Mouse (Mus musculus) gastrocnemius, postnatal 25 days (tissue): Measurements from ENCODE around the gene Map3k20. TPM values are rescaled to one million over a fixed set of nuclear protein-coding genes. Genes with fewer than 3 reads are reported as not detected.

Experiments
- total RNA-seq, 2 experiments: library from RNA; stranded (reverse); gene quantifications; 1 replicate in 1 of 2; 2 replicates in 1 of 2; pipeline ENCODE4 v1.2.3; 2021

The Map3k20 gene
- total RNA-seq, 2 experiments from 2014 or later = 311 to 336 TPM

Other genes starting within 250 kb of the Map3k20 start
- gene Cdca7, start 190.5 kb downstream of the Map3k20 start, total RNA-seq = under 1 TPM; 0.56 to 0.78 TPM